Mouse (Mus musculus) embryonic facial prominence, embryonic 14.5 days (tissue): ENCODE results near the gene Zbtb11. TPM values are rescaled to one million over a fixed set of nuclear protein-coding genes. Genes with fewer than 3 reads are reported as not detected.

Experiments used
- ATAC-seq: fragments of 200-750 bp; cut with Nextera tagmentation; 2 replicates; pipeline ENCODE4 v1.8.0; 2017; ENCODE audit warnings: low read depth, moderate number of reproducible peaks, moderate TSS enrichment
- DNase-seq: peaks from one replicate; pipeline ENCODE4 v3.0.0-alpha.2; 2015; ENCODE audit warnings: low spot score
- H3K27ac ChIP-seq: fragments of 300-500 bp; sonication (generic); replicated peaks from 2 replicates; pipeline ENCODE4 v1.5.1; 2014; ENCODE audit warnings: low read depth, mild to moderate bottlenecking, low read length, moderate library complexity
- H3K27me3 ChIP-seq: fragments of 300-500 bp; sonication (generic); replicated peaks from 2 replicates; pipeline ENCODE4 v1.6.1; 2014; ENCODE audit warnings: low read length; ENCODE audit not compliant: control insufficient read depth, insufficient read depth
- H3K36me3 ChIP-seq: fragments of 300-500 bp; sonication (generic); 2 replicates; pipeline ENCODE4 v1.6.1; 2014; ENCODE audit warnings: low read length, mixed read lengths; ENCODE audit not compliant: control insufficient read depth, insufficient read depth
- H3K4me1 ChIP-seq: fragments of 300-500 bp; sonication (generic); 2 replicates; pipeline ENCODE4 v1.6.1; 2014; ENCODE audit warnings: antibody characterized with exemption, low read length; ENCODE audit not compliant: control insufficient read depth, insufficient read depth
- H3K4me2 ChIP-seq: fragments of 300-500 bp; sonication (generic); 2 replicates; pipeline ENCODE4 v1.6.1; 2014; ENCODE audit warnings: low read depth, mild to moderate bottlenecking, low read length, moderate library complexity, mixed read lengths
- H3K4me3 ChIP-seq: fragments of 300-500 bp; sonication (generic); 2 replicates; pipeline ENCODE4 v1.5.1; 2014; ENCODE audit warnings: low read depth, mild to moderate bottlenecking, low read length
- H3K9ac ChIP-seq: fragments of 300-500 bp; sonication (generic); 2 replicates; pipeline ENCODE4 v1.6.1; 2014; ENCODE audit warnings: low read depth, mild to moderate bottlenecking, low read length, moderate library complexity, mixed read lengths
- H3K9me3 ChIP-seq: fragments of 300-500 bp; sonication (generic); 2 replicates; pipeline ENCODE4 v1.6.1; 2016; ENCODE audit warnings: low read length; ENCODE audit not compliant: control insufficient read depth
- WGBS: fragments of 180-500 bp; shearing (Covaris S2); extraction: QIAGEN DNeasy Blood & Tissue Kit; methylation state at CpG from one replicate; pipeline ENCODE4 v1.1.7; 2014; 5-methylcytosine and 5-hydroxymethylcytosine counted together
- polyA plus RNA-seq: library from polyadenylated mRNA; unstranded; fragments of >200 nt; fragmentation: Nextera tagmentation; extraction: Ambion mirVana; gene quantifications from 2 replicates; pipeline ENCODE4 v1.2.1, GENCODE M21; 2014

Gene Zbtb11
- polyA plus RNA-seq, 1 experiment from 2014 or later, result 21.5 TPM

DNA sequence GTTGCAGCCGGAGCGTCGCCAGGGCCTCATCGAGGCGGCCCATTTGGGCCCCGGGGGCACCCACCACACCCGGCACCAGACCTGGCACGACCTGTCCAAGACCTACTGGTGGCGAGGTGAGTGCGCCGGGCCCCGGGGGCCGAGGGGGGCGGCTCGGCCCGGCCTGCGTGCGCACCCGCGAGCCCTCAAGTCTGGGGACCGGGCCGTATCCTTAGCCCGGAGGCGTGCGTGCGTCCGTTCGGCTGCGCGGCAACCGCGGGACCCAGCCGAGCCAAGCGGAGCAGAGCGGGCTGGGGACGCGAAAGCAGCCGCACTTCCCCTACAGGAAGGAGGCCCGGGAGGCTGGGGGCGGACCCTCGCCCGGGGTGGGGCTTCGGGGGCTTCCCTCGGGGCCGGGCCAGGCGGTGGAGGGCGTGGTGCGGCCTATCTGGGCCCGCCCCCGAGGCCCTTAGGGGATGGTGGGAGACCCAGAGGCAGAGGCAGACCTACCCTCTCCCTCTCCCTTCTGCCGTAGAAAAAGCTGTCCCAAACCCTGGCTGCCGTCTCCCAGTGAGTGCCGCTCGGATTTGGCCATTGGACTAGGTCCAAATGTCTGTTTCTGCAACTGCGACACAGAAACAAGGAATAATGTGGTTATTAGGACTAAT lies 696 bp downstream of the Zbtb11 start:
- no peaks in the 10 kb centered on the region for H3K27me3 ChIP-seq
- ATAC-seq, result peak; percentile 88
- DNase-seq, result peak; percentile 94
- no peaks in the 10 kb centered on the region for H3K9me3 ChIP-seq
- H3K4me2 ChIP-seq, result peak overlapping the region; percentile 88
- WGBS, result under 1% methylated on average over 27 of the region's 55 CpGs
- peaks cover 46% of the 10 kb centered on the region for H3K36me3 ChIP-seq
- H3K4me1 ChIP-seq, result peaks cover 12% of the 10 kb centered on the region
- peak overlapping the region; percentile 90 for H3K27ac ChIP-seq
- H3K9ac ChIP-seq, result peak overlapping the region; percentile 93
- H3K4me3 ChIP-seq, result peak overlapping the region; percentile 100

GRCm38 (mm10) chr16:55974903-55975285 lies 1.2 kb downstream of the Zbtb11 start:
- peak overlapping the region; percentile 90 for H3K27ac ChIP-seq

DNA sequence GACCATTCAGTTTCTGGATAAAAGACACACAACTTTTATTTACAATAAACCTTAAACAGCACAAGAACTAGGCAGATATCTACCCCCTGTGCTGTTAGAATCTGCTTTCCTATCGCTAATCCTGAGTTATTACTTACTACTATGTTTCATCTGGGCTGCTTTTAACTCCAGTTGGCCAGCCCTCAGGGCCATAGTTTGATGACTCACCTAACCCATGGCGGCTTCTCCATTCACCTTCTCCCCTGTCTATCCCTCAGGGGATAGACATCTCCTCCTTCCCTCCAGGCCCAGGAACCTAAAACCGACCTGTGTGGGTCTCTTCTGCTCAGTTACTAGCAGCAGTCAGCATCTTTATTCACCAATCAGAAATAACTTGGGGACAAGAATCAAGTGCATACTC lies 12.3 kb downstream of the Zbtb11 start:
- WGBS, result 86% methylated on average over 3 of the region's 3 CpGs
- Histone ChIP-seq H3K4me3 (no peak overlapping the region), H3K4me1 (no peaks in the 10 kb centered on the region), H3K4me2 (no peak overlapping the region), H3K9me3 (no peaks in the 10 kb centered on the region), H3K36me3 (peaks cover 58% of the 10 kb centered on the region), H3K9ac (no peak overlapping the region), H3K27me3 (no peaks in the 10 kb centered on the region), H3K27ac (no peak overlapping the region)
- DNase-seq, result no peak
- no peak for ATAC-seq

More at GRCm38 (mm10) chr16:55974903-55975285, 1.2 kb downstream of the Zbtb11 start:
- peaks cover 12% of the 10 kb centered on the region for H3K4me1 ChIP-seq
- peaks cover 41% of the 10 kb centered on the region for H3K36me3 ChIP-seq
- peak overlapping the region; percentile 88 for H3K4me2 ChIP-seq
- H3K9ac ChIP-seq, result peak overlapping the region; percentile 93
- H3K4me3 ChIP-seq, result peak overlapping the region; percentile 100
- DNase-seq (peak; percentile 77), ATAC-seq (peak; percentile 3; the same call in 1 of the 2 replicates)
- no peaks in the 10 kb centered on the region for H3K9me3 ChIP-seq
- H3K27me3 ChIP-seq, result no peaks in the 10 kb centered on the region
- 3% methylated on average over 14 of the region's 14 CpGs for WGBS

DNA sequence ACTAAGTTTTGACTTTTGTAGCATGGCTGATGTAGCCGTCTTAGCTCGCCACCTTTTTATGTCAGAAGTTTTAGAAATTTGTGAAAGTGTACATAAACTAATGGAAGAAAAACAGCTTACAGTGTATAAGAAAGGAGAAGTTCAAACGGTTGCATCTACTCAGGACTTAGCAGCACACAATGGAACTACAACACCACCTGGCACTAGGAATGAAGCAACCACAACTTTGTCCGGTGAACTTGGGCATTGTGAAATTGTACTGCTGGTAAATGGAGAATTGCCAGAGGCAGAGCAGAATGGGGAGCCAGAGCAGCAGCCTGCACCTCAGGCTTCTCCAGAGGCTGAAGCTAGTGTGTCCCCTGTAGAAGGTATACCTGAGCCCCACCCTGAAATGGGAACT lies 16.6 kb downstream of the Zbtb11 start:
- H3K36me3 ChIP-seq, result peaks cover 59% of the 10 kb centered on the region
- 89% methylated on average over 4 of the region's 4 CpGs for whole genome bisulfite sequencing

DNA sequence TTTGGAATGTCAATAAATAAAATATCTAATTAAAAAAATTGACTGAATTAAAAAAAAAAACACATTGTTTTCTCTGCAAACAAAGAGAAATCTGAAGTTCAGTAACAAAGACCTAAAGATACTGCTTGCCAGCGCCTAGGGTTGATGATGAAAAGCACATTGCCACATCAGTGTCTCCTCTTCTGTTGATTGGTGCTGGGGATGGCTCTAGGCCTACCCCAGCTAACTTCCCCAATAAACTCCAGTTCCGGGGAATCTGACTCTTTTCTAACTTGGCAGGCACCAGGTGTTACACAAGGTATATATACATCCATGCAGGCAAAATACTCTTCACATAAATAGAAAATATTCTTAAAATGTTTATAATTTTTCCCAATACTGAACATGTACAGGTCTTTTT lies 20.6 kb downstream of the Zbtb11 start:
- Histone ChIP-seq H3K4me1 (no peaks in the 10 kb centered on the region), H3K27ac (no peak overlapping the region), H3K9ac (no peak overlapping the region), H3K9me3 (no peaks in the 10 kb centered on the region), H3K4me2 (no peak overlapping the region), H3K27me3 (no peaks in the 10 kb centered on the region), H3K4me3 (no peak overlapping the region), H3K36me3 (peaks cover 69% of the 10 kb centered on the region)
- DNase-seq (no peak), ATAC-seq (no peak)
- 93% methylated on average over 2 of the region's 2 CpGs for WGBS

More for the DNA sequence above, 16.6 kb downstream of the Zbtb11 start:
- H3K4me3 ChIP-seq, result no peak overlapping the region
- H3K27ac ChIP-seq, result no peak overlapping the region
- ATAC-seq (no peak), DNase-seq (no peak)
- no peaks in the 10 kb centered on the region for H3K4me1 ChIP-seq
- no peak overlapping the region for H3K4me2 ChIP-seq
- H3K9me3 ChIP-seq, result no peaks in the 10 kb centered on the region
- no peaks in the 10 kb centered on the region for H3K27me3 ChIP-seq
- H3K9ac ChIP-seq, result no peak overlapping the region

DNA sequence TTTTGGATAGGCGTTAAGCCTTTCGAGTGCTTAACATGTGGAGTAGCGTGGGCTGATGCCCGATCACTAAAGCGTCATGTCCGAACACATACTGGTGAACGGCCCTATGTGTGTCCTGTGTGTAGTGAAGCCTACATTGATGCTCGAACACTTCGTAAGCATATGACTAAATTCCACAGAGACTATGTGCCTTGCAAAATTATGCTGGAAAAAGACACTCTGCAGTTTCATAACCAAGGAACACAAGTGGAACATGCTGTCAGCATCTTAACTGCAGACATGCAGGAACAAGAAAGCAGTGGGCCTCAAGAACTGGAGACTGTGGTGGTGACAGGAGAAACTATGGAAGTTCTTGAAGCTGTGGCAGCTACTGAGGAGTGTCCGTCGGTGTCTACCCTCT lies 33.1 kb downstream of the Zbtb11 start:
- Histone ChIP-seq H3K36me3 (peaks cover 62% of the 10 kb centered on the region), H3K27me3 (no peaks in the 10 kb centered on the region), H3K9ac (no peak overlapping the region), H3K27ac (no peak overlapping the region), H3K9me3 (no peaks in the 10 kb centered on the region), H3K4me2 (no peak overlapping the region), H3K4me1 (no peaks in the 10 kb centered on the region), H3K4me3 (no peak overlapping the region)
- DNase-seq (no peak), ATAC-seq (no peak)
- 96% methylated on average over 11 of the region's 11 CpGs for WGBS

DNA sequence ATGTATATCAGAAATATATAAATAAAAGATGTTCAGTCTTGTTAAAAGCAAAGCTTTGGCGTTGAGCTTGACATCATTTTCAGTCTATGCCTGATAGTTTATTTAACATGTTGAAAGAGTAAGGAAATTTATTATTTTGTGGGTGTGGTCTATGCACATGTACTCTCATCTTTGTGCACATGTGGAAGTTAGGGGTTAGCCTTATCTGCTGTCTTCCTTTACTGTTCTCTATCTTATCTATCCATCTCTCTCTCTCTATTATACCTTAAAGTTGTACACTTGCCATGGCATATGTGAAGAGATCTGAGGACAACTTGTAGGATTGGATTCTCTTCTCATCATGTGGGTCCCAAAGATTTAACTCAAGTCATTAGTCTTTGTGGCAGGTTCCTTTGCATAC lies 35.2 kb downstream of the Zbtb11 start:
- Histone ChIP-seq H3K36me3 (peaks cover 47% of the 10 kb centered on the region), H3K27me3 (no peaks in the 10 kb centered on the region), H3K9ac (no peak overlapping the region), H3K4me2 (no peak overlapping the region), H3K9me3 (no peaks in the 10 kb centered on the region), H3K4me1 (no peaks in the 10 kb centered on the region), H3K27ac (no peak overlapping the region), H3K4me3 (no peak overlapping the region)
- ATAC-seq (no peak), DNase-seq (no peak)
- WGBS, result 94% methylated on average over 1 of the region's 1 CpGs

DNA sequence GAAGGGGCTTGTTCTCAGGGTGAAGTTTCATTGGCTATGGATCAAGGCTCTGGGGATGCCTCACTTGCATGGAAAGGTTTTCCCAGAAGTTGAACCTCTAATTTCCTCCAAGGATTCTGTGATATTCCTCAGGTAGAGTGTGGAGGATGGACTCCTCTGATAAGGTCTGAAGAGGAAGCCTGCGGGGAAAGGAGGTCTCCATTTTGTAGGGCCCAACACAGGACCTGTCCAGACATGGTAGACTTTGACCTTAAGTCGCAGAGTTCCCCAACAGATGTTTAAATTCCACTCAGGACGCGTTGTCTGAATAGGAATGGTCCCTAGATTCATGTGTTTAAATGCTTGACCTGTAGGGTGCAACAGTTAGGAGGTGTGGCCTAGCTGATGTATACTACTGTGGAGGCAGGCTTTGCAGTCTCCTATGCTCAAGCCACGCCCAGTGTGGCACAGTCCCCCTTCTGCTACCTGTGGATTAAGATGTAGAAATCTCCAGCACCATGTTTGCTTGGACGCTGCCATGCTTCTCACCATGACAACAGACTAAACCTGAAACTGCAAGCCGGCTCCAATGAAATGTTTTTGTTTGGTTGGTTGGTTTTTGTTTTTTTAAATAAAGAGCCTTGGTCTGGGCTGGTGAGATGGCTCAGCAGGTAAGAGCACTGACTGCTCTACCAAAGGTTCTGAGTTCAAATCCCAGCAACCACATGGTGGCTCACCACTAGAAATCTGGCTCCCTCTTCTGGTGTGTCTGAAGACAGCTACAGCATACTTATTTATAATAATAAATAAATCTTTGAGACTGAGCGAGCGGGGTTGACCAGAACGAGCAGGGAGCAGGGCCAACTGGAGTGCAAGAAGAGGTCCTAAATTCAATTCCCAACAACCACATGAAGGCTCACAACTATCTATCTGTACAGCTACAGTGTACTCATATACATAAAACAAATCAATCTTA lies 39.4 kb downstream of the Zbtb11 start:
- DNase-seq, result no peak
- peak; percentile 55; the same call in 1 of the 2 replicates for ATAC-seq
- WGBS, result 90% methylated on average over 10 of the region's 10 CpGs
- peaks cover 29% of the 10 kb centered on the region for H3K36me3 ChIP-seq
- no peaks in the 10 kb centered on the region for H3K4me1 ChIP-seq
- no peak overlapping the region for H3K9ac ChIP-seq
- no peak overlapping the region for H3K27ac ChIP-seq
- H3K4me2 ChIP-seq, result no peak overlapping the region
- no peaks in the 10 kb centered on the region for H3K9me3 ChIP-seq
- H3K27me3 ChIP-seq, result no peaks in the 10 kb centered on the region
- H3K4me3 ChIP-seq, result no peak overlapping the region
